Mouse (Mus musculus): ENCODE measurements around the gene Atp2c2.

Atp2c2 gene

GRCm38 (mm10) chr8:119702965-119703364 lies 3.2 kb downstream of the Atp2c2 start:
- in situ Hi-C loops (cut with MseI, MboI): no loop called here

- in situ Hi-C loops (cut with MseI, MboI): no loop called here
Observed at GRCm38 (mm10) chr8:119707146-119707545, 7.3 kb downstream of the Atp2c2 start.

GRCm38 (mm10) chr8:119708471-119708870 lies 8.7 kb downstream of the Atp2c2 start:
- in situ Hi-C loops (cut with MseI, MboI): no loop called here

GRCm38 (mm10) chr8:119708878-119709702 lies 9.3 kb downstream of the Atp2c2 start:
- in situ Hi-C loops (cut with MseI, MboI): no loop called here

GRCm38 (mm10) chr8:119709703-119710093 lies 9.9 kb downstream of the Atp2c2 start:
- in situ Hi-C loops (cut with MseI, MboI): no loop called here

- in situ Hi-C loops (cut with MseI, MboI): no loop called here
Observed at GRCm38 (mm10) chr8:119712226-119712625, 12.4 kb downstream of the Atp2c2 start.

- in situ Hi-C loops (cut with MseI, MboI): no loop called here
Observed at GRCm38 (mm10) chr8:119713421-119713820, 13.6 kb downstream of the Atp2c2 start.

- in situ Hi-C loops (cut with MseI, MboI): no loop called here
Observed at GRCm38 (mm10) chr8:119715221-119715620, 15.4 kb downstream of the Atp2c2 start.

- in situ Hi-C loops (cut with MseI, MboI): no loop called here
Observed at GRCm38 (mm10) chr8:119716730-119717299, 17.0 kb downstream of the Atp2c2 start.

GRCm38 (mm10) chr8:119717765-119718164 lies 18.0 kb downstream of the Atp2c2 start:
- in situ Hi-C loops (cut with MseI, MboI): no loop called here

GRCm38 (mm10) chr8:119719011-119719501 lies 19.2 kb downstream of the Atp2c2 start:
- in situ Hi-C loops (cut with MseI, MboI): no loop called here

GRCm38 (mm10) chr8:119722348-119722747 lies 22.5 kb downstream of the Atp2c2 start:
- in situ Hi-C loops (cut with MseI, MboI): no loop called here

- in situ Hi-C loops (cut with MseI, MboI): no loop called here
Observed at GRCm38 (mm10) chr8:119723676-119724075, 23.9 kb downstream of the Atp2c2 start.

- in situ Hi-C loops (cut with MseI, MboI): no loop called here
Observed at GRCm38 (mm10) chr8:119724596-119724995, 24.8 kb downstream of the Atp2c2 start.

GRCm38 (mm10) chr8:119727093-119727492 lies 27.3 kb downstream of the Atp2c2 start:
- in situ Hi-C loops (cut with MseI, MboI): no loop called here

GRCm38 (mm10) chr8:119728351-119728895 lies 28.6 kb downstream of the Atp2c2 start:
- in situ Hi-C loops (cut with MseI, MboI): no loop called here

GRCm38 (mm10) chr8:119732072-119732471 lies 32.3 kb downstream of the Atp2c2 start:
- in situ Hi-C loops (cut with MseI, MboI): no loop called here

- in situ Hi-C loops (cut with MseI, MboI): no loop called here
Observed at GRCm38 (mm10) chr8:119736348-119736917, 36.6 kb downstream of the Atp2c2 start.

GRCm38 (mm10) chr8:119737093-119737900 lies 37.5 kb downstream of the Atp2c2 start:
- in situ Hi-C loops (cut with MseI, MboI): no loop called here

- in situ Hi-C loops (cut with MseI, MboI): no loop called here
Observed at GRCm38 (mm10) chr8:119738129-119738907, 38.5 kb downstream of the Atp2c2 start.

GRCm38 (mm10) chr8:119740634-119741033 lies 40.8 kb downstream of the Atp2c2 start:
- in situ Hi-C loops (cut with MseI, MboI): loop anchor here in 1 of 2 experiments (5.0 kb wide), 1 partner anchor 53 kb away; no protein-coding TSS in a partner anchor
